Mouse (Mus musculus): ENCODE measurements around the gene Fstl3. TPM values are rescaled to one million over a fixed set of nuclear protein-coding genes. Genes with fewer than 3 reads are reported as not detected.
A peak's percentile ranks its signal among the peaks of the same experiment; 100 is the strongest.

The Fstl3 gene
- 21.1 and 21.9 TPM in 2 replicates for polyA plus RNA-seq (2016; fragmentation: Nextera tagmentation; extraction: Ambion mirVana)

- peak within 1 kb of the TSS; percentile 80 for H3K4me2 ChIP-seq
- ATAC-seq (ENCODE audit: insufficient number of reproducible peaks, low FRiP score), result no peak
- H3K4me1 ChIP-seq (replicated peaks), result peaks cover 35% of the 10 kb centered on the region
- peak within 1 kb of the TSS; percentile 50 for H3K27ac ChIP-seq (ENCODE audit: poor library complexity, severe bottlenecking)
- peak within 1 kb of the TSS; percentile 75 for H3K9ac ChIP-seq
- 1% methylated on average over 38 of the region's 39 CpGs for WGBS
- H3K27me3 ChIP-seq (replicated peaks), result peaks cover 30% of the 10 kb centered on the region
- H3K36me3 ChIP-seq, result no peaks in the 10 kb centered on the region
- H3K9me3 ChIP-seq (replicated peaks), result peaks cover 10% of the 10 kb centered on the region
- H3K4me3 ChIP-seq, result peak within 1 kb of the TSS; percentile 53
Measured at GRCm38 (mm10) chr10:79777103-79777531, at the start of gene Fstl3. Fstl3 (plus strand) TSS chr10:79777272.

DNA sequence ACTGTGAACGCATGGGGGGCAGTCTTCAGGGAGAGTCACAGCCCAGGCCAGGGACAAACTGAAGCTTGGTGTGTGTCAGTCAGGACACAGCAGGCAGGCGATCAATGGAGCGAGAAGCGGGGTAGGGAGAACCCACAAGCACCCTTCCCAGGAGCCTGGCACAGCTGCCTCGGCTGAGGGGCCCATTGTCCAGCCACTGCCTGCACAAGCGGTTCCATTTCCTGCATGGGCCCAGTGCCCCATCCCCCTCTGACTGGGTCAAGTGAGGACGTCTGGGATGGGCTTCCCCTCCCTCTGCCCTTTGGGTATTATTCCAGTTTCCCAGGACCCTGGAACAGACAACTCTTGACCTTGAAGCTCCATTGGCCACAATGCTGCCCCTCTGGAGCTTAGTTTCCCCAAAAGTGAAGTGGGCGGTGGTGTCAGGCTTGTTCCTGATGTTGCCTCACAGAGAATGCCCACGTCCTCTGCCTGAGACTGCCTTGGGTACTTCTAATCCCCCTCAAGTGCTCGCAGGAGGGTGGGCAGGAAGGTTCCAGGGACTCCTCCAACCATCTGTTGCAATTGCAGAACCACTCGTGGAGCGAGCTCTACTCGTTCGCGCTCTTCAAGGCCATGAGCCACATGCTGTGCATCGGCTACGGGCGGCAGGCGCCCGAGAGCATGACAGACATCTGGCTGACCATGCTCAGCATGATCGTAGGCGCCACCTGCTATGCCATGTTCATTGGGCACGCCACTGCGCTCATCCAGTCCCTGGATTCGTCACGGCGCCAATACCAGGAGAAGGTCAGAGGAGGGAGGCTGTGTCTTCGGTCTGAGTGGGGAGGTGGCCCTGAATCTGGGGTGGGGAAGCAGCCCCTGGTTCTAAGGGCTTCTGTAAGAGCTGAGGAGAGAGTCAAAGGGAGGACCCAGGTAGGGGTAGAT is 48.5 kb upstream of the Fstl3 start:
- Histone ChIP-seq H3K27me3 (replicated peaks) (peaks cover 14% of the 10 kb centered on the region), H3K4me3 (no peak overlapping the region), H3K36me3 (peaks cover 6% of the 10 kb centered on the region; the same call in 1 of the 2 replicates), H3K4me1 (replicated peaks) (peaks cover 8% of the 10 kb centered on the region; the same call in 1 of the 2 replicates), H3K9me3 (replicated peaks) (peaks cover 11% of the 10 kb centered on the region), H3K4me2 (no peak overlapping the region), H3K27ac (ENCODE audit: poor library complexity, severe bottlenecking) (no peak overlapping the region), H3K9ac (no peak overlapping the region)
- ATAC-seq (ENCODE audit: insufficient number of reproducible peaks, low FRiP score), result no peak
- 62% methylated on average over 28 of the region's 28 CpGs for WGBS

- WGBS, result 63% methylated on average over 13 of the region's 13 CpGs
- no peak for ATAC-seq (ENCODE audit: insufficient number of reproducible peaks, low FRiP score)
- Histone ChIP-seq H3K4me1 (replicated peaks) (peaks cover 4% of the 10 kb centered on the region; the same call in 1 of the 2 replicates), H3K4me3 (no peak overlapping the region), H3K9me3 (replicated peaks) (peaks cover 20% of the 10 kb centered on the region), H3K27ac (ENCODE audit: poor library complexity, severe bottlenecking) (no peak overlapping the region), H3K27me3 (replicated peaks) (peaks cover 14% of the 10 kb centered on the region), H3K4me2 (no peak overlapping the region), H3K9ac (peak overlapping the region; percentile 29; the same call in 1 of the 2 replicates), H3K36me3 (peaks cover 15% of the 10 kb centered on the region)
Measured at GRCm38 (mm10) chr10:79729357-79729965, 47.6 kb upstream of the Fstl3 start.

GRCm38 (mm10) chr10:79732500-79732899 is 44.6 kb upstream of the Fstl3 start:
- ATAC-seq (ENCODE audit: insufficient number of reproducible peaks, low FRiP score), result no peak
- H3K27me3 ChIP-seq (replicated peaks), result peaks cover 41% of the 10 kb centered on the region
- whole genome bisulfite sequencing, result 100% methylated on average over 1 of the region's 1 CpGs

GRCm38 (mm10) chr10:79733847-79734246 is 43.2 kb upstream of the Fstl3 start:
- no peak for ATAC-seq (ENCODE audit: insufficient number of reproducible peaks, low FRiP score)
- H3K4me2 ChIP-seq, result no peak overlapping the region
- peaks cover 64% of the 10 kb centered on the region for H3K9me3 ChIP-seq (replicated peaks)
- H3K4me3 ChIP-seq, result no peak overlapping the region
- H3K4me1 ChIP-seq (replicated peaks), result peaks cover 10% of the 10 kb centered on the region; the same call in 1 of the 2 replicates
- peaks cover 35% of the 10 kb centered on the region for H3K27me3 ChIP-seq (replicated peaks)
- H3K36me3 ChIP-seq, result peaks cover 59% of the 10 kb centered on the region
- H3K27ac ChIP-seq (ENCODE audit: poor library complexity, severe bottlenecking), result no peak overlapping the region
- 80% methylated on average over 15 of the region's 15 CpGs for WGBS
- H3K9ac ChIP-seq, result no peak overlapping the region

More at GRCm38 (mm10) chr10:79732500-79732899, 44.6 kb upstream of the Fstl3 start:
- no peak overlapping the region for H3K4me2 ChIP-seq
- H3K4me1 ChIP-seq (replicated peaks), result peaks cover 10% of the 10 kb centered on the region; the same call in 1 of the 2 replicates
- no peak overlapping the region for H3K27ac ChIP-seq (ENCODE audit: poor library complexity, severe bottlenecking)
- H3K9me3 ChIP-seq (replicated peaks), result peaks cover 51% of the 10 kb centered on the region
- H3K36me3 ChIP-seq, result peaks cover 45% of the 10 kb centered on the region
- no peak overlapping the region for H3K4me3 ChIP-seq
- no peak overlapping the region for H3K9ac ChIP-seq

- Histone ChIP-seq H3K9me3 (replicated peaks) (peaks cover 79% of the 10 kb centered on the region), H3K4me2 (peak overlapping the region; percentile 44), H3K9ac (peak overlapping the region; percentile 32; the same call in 1 of the 2 replicates), H3K4me1 (replicated peaks) (peaks cover 6% of the 10 kb centered on the region; the same call in 1 of the 2 replicates), H3K4me3 (peak overlapping the region; percentile 11), H3K27ac (ENCODE audit: poor library complexity, severe bottlenecking) (no peak overlapping the region), H3K36me3 (peaks cover 74% of the 10 kb centered on the region), H3K27me3 (replicated peaks) (peaks cover 29% of the 10 kb centered on the region)
- ATAC-seq (ENCODE audit: insufficient number of reproducible peaks, low FRiP score), result no peak
- WGBS, result 27% methylated on average over 47 of the region's 52 CpGs
Measured at GRCm38 (mm10) chr10:79735361-79735760, 41.7 kb upstream of the Fstl3 start.

GRCm38 (mm10) chr10:79736706-79737105 is 40.4 kb upstream of the Fstl3 start:
- Histone ChIP-seq H3K36me3 (peaks cover 87% of the 10 kb centered on the region), H3K4me3 (no peak overlapping the region), H3K4me2 (no peak overlapping the region), H3K4me1 (replicated peaks) (peaks cover 6% of the 10 kb centered on the region; the same call in 1 of the 2 replicates), H3K27ac (ENCODE audit: poor library complexity, severe bottlenecking) (no peak overlapping the region), H3K9me3 (replicated peaks) (peaks cover 89% of the 10 kb centered on the region), H3K9ac (no peak overlapping the region), H3K27me3 (replicated peaks) (peaks cover 29% of the 10 kb centered on the region)
- ATAC-seq (ENCODE audit: insufficient number of reproducible peaks, low FRiP score), result no peak
- WGBS, result 85% methylated on average over 14 of the region's 14 CpGs

DNA sequence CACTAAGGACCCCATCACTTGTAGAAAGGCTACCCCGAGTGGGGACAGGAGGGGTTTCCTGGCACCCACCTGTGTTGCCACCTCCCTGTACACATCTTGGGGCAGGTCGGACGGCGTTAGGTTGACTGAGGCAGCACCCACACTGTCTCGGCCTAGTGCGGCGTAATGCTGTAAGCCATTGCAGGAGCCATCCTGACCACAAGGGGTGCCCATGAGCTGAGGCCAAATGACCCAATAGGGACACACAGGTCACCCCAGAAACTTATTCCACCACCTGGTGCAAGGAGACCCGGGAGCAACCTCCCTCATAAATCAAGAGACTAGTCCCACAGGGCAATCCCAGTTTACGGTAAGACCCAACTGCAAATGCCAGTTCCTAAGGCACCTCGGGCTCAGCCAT is 38.8 kb upstream of the Fstl3 start:
- peaks cover 86% of the 10 kb centered on the region for H3K9me3 ChIP-seq (replicated peaks)
- WGBS, result 90% methylated on average over 10 of the region's 10 CpGs

DNA sequence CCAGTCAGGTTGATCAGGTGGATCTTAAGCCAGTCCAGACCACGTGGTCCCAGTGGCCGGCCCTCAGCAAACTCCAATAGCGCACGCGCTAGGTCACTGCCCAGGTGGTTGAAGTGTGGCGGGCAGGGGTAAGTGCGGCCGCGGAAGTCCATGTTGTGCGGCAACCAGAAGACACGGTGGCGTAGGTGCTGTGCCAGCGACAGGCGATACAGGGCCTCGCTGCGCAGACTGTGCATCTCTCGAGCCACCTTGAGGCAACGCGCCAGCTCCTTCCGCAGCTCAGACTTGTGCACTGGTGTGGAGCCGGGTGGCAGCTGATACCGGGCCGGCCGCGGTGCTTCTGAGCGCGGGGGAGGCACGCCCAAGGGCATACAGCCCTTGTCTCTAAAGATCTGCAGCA is 37.8 kb upstream of the Fstl3 start:
- 94% methylated on average over 28 of the region's 28 CpGs for WGBS
- peaks cover 6% of the 10 kb centered on the region; the same call in 1 of the 2 replicates for H3K4me1 ChIP-seq (replicated peaks)
- H3K4me3 ChIP-seq, result no peak overlapping the region
- peaks cover 99% of the 10 kb centered on the region for H3K36me3 ChIP-seq
- no peak for ATAC-seq (ENCODE audit: insufficient number of reproducible peaks, low FRiP score)
- H3K9ac ChIP-seq, result no peak overlapping the region
- H3K4me2 ChIP-seq, result no peak overlapping the region
- peaks cover 29% of the 10 kb centered on the region for H3K27me3 ChIP-seq (replicated peaks)
- no peak overlapping the region for H3K27ac ChIP-seq (ENCODE audit: poor library complexity, severe bottlenecking)
- H3K9me3 ChIP-seq (replicated peaks), result peaks cover 78% of the 10 kb centered on the region

More for the DNA sequence above, 38.8 kb upstream of the Fstl3 start:
- no peak for ATAC-seq (ENCODE audit: insufficient number of reproducible peaks, low FRiP score)
- Histone ChIP-seq H3K4me2 (no peak overlapping the region), H3K27me3 (replicated peaks) (peaks cover 29% of the 10 kb centered on the region), H3K27ac (ENCODE audit: poor library complexity, severe bottlenecking) (no peak overlapping the region), H3K9ac (no peak overlapping the region), H3K36me3 (peaks cover 97% of the 10 kb centered on the region), H3K4me3 (no peak overlapping the region), H3K4me1 (replicated peaks) (peaks cover 6% of the 10 kb centered on the region; the same call in 1 of the 2 replicates)

- H3K4me3 ChIP-seq, result no peak overlapping the region
- H3K27me3 ChIP-seq (replicated peaks), result peaks cover 13% of the 10 kb centered on the region
- H3K36me3 ChIP-seq, result peaks cover 87% of the 10 kb centered on the region
- H3K9me3 ChIP-seq (replicated peaks), result peaks cover 62% of the 10 kb centered on the region
- H3K9ac ChIP-seq, result no peak overlapping the region
- WGBS, result 78% methylated on average over 11 of the region's 11 CpGs
- H3K4me2 ChIP-seq, result no peak overlapping the region
- no peak overlapping the region for H3K27ac ChIP-seq (ENCODE audit: poor library complexity, severe bottlenecking)
- peaks cover 7% of the 10 kb centered on the region for H3K4me1 ChIP-seq (replicated peaks)
- ATAC-seq (ENCODE audit: insufficient number of reproducible peaks, low FRiP score), result no peak
Measured at GRCm38 (mm10) chr10:79740863-79741262, 36.2 kb upstream of the Fstl3 start.

- Histone ChIP-seq H3K27me3 (replicated peaks) (no peaks in the 10 kb centered on the region), H3K4me3 (no peak overlapping the region), H3K36me3 (peaks cover 64% of the 10 kb centered on the region), H3K4me1 (replicated peaks) (peaks cover 12% of the 10 kb centered on the region), H3K27ac (ENCODE audit: poor library complexity, severe bottlenecking) (no peak overlapping the region), H3K9me3 (replicated peaks) (peaks cover 39% of the 10 kb centered on the region), H3K9ac (no peak overlapping the region), H3K4me2 (no peak overlapping the region)
- ATAC-seq (ENCODE audit: insufficient number of reproducible peaks, low FRiP score), result no peak
- WGBS, result 92% methylated on average over 11 of the region's 11 CpGs
Measured at GRCm38 (mm10) chr10:79743161-79743560, 33.9 kb upstream of the Fstl3 start.

Measured in heart, embryonic 12.5 days (tissue).